Mouse (Mus musculus) embryonic facial prominence, embryonic 13.5 days (tissue): Measurements from ENCODE around the gene Uba1y. TPM values are rescaled to one million over a fixed set of nuclear protein-coding genes. Genes with fewer than 3 reads are reported as not detected.
"Not testable (repeated sequence)": the region's sequence is repeated elsewhere in the genome, so short reads cannot be mapped to it uniquely, and the experiment has no call there.

Source experiments
- ATAC-seq: fragments of 200-750 bp; cut with Nextera tagmentation; 2 replicates; pipeline ENCODE4 v1.8.0; 2017; ENCODE audit warnings: low read depth; ENCODE audit not compliant: insufficient number of reproducible peaks, insufficient read depth, low FRiP score, low TSS enrichment
- H3K27ac ChIP-seq: fragments of 300-500 bp; sonication (generic); 2 replicates; pipeline ENCODE4 v1.5.1; 2015; ENCODE audit warnings: moderate library complexity, mild to moderate bottlenecking, inconsistent platforms
- H3K27me3 ChIP-seq: fragments of 300-500 bp; sonication (generic); 2 replicates; pipeline ENCODE4 v1.6.1; 2015; ENCODE audit warnings: mild to moderate bottlenecking, inconsistent platforms
- H3K36me3 ChIP-seq: fragments of 300-500 bp; sonication (generic); 2 replicates; pipeline ENCODE4 v1.6.1; 2015; ENCODE audit warnings: mild to moderate bottlenecking, inconsistent platforms
- H3K4me1 ChIP-seq: fragments of 300-500 bp; sonication (generic); 2 replicates; pipeline ENCODE4 v1.6.1; 2015; ENCODE audit warnings: inconsistent platforms
- H3K4me2 ChIP-seq: fragments of 300-500 bp; sonication (generic); 2 replicates; pipeline ENCODE4 v1.6.1; 2015; ENCODE audit warnings: moderate library complexity, mild to moderate bottlenecking, inconsistent platforms
- H3K4me3 ChIP-seq: fragments of 300-500 bp; sonication (generic); 2 replicates; pipeline ENCODE4 v1.5.1; 2015; ENCODE audit warnings: mild to moderate bottlenecking, inconsistent platforms
- H3K9ac ChIP-seq: fragments of 300-500 bp; sonication (generic); 2 replicates; pipeline ENCODE4 v1.6.1; 2015; ENCODE audit warnings: mild to moderate bottlenecking, inconsistent platforms
- H3K9me3 ChIP-seq: fragments of 300-500 bp; sonication (generic); 2 replicates; pipeline ENCODE4 v1.6.1; 2016; ENCODE audit warnings: inconsistent platforms
- WGBS: fragments of 180-500 bp; shearing (Covaris S2); methylation state at CpG from one replicate; pipeline ENCODE4 v1.1.7; 2015; ENCODE audit warnings: mixed read lengths; 5-methylcytosine and 5-hydroxymethylcytosine counted together
- polyA plus RNA-seq: library from polyadenylated mRNA; unstranded; fragments of >200 nt; fragmentation: Nextera tagmentation; extraction: Ambion mirVana; gene quantifications from 2 replicates; pipeline ENCODE4 v1.2.1, GENCODE M21; 2015

Uba1y gene
- polyA plus RNA-seq = not detected in 2 replicates

GRCm38 (mm10) chrY:818396-818795 is at the start of gene Uba1y:
Gene Uba1y (plus strand): TSS chrY:818649.
- Histone ChIP-seq H3K4me1 (no peaks in the 10 kb centered on the region), H3K9me3 (no peaks in the 10 kb centered on the region)
- 91% methylated on average over 3 of the region's 15 CpGs for WGBS

GRCm38 (mm10) chrY:797309-797708 is 21.1 kb upstream of the Uba1y start, which contains the start of gene Zfy1:
Gene Zfy1 (minus strand): TSS chrY:797409.
- H3K27ac ChIP-seq, H3K4me2 ChIP-seq, ATAC-seq, H3K9ac ChIP-seq, H3K36me3 ChIP-seq, H3K27me3 ChIP-seq, H3K4me1 ChIP-seq, H3K9me3 ChIP-seq, H3K4me3 ChIP-seq: not testable (repeated sequence)
- WGBS = no CpG with 5 or more reads among the region's 11 CpGs

More at GRCm38 (mm10) chrY:818396-818795, at the start of gene Uba1y:
- no peak for ATAC-seq
- Histone ChIP-seq H3K27me3 (no peaks in the 10 kb centered on the region), H3K4me3 (no peak within 1 kb of the TSS), H3K36me3 (no peaks in the 10 kb centered on the region), H3K27ac (no peak within 1 kb of the TSS), H3K4me2 (no peak within 1 kb of the TSS), H3K9ac (no peak within 1 kb of the TSS)

- H3K27ac ChIP-seq = no peak overlapping the region
- H3K9ac ChIP-seq = no peak overlapping the region
- H3K4me2 ChIP-seq = peak overlapping the region; percentile 42
- no peaks in the 10 kb centered on the region for H3K27me3 ChIP-seq
- H3K4me3 ChIP-seq = peak overlapping the region; percentile 23
- WGBS = 2% methylated on average over 11 of the region's 15 CpGs
- no peak for ATAC-seq
- H3K4me1 ChIP-seq = no peaks in the 10 kb centered on the region
- no peaks in the 10 kb centered on the region for H3K9me3 ChIP-seq
- no peaks in the 10 kb centered on the region for H3K36me3 ChIP-seq
Measured at GRCm38 (mm10) chrY:808991-809661, 9.3 kb upstream of the Uba1y start.

- no peak overlapping the region for H3K9ac ChIP-seq
- no peak overlapping the region for H3K27ac ChIP-seq
- H3K4me3 ChIP-seq = no peak overlapping the region
- no peaks in the 10 kb centered on the region for H3K4me1 ChIP-seq
- no peaks in the 10 kb centered on the region for H3K9me3 ChIP-seq
- no peak overlapping the region for H3K4me2 ChIP-seq
- ATAC-seq = no peak
- no peaks in the 10 kb centered on the region for H3K36me3 ChIP-seq
- H3K27me3 ChIP-seq = no peaks in the 10 kb centered on the region
Measured at GRCm38 (mm10) chrY:872404-872803, 54.0 kb downstream of the Uba1y start.

- no peak for ATAC-seq
- 25% methylated on average over 5 of the region's 18 CpGs for WGBS
- Histone ChIP-seq H3K9ac (no peak overlapping the region), H3K9me3 (no peaks in the 10 kb centered on the region), H3K4me1 (no peaks in the 10 kb centered on the region), H3K4me2 (peak overlapping the region; percentile 33; the same call in 1 of the 2 replicates), H3K27ac (no peak overlapping the region), H3K27me3 (no peaks in the 10 kb centered on the region), H3K36me3 (no peaks in the 10 kb centered on the region), H3K4me3 (no peak overlapping the region)
Measured at GRCm38 (mm10) chrY:872855-873549, 54.6 kb downstream of the Uba1y start.

Other genes with a start within 250 kb of the Uba1y start
- not detected in 2 replicates for gene Zfy1, start 21.2 kb upstream of the Uba1y start, polyA plus RNA-seq
- 8.7 and 13.2 TPM in 2 replicates for gene Kdm5d, start 79.1 kb downstream of the Uba1y start, polyA plus RNA-seq
- 38.0 and 51.8 TPM in 2 replicates for gene Eif2s3y, start 191.9 kb downstream of the Uba1y start, polyA plus RNA-seq